Mouse (Mus musculus) right cerebral cortex, adult 2 months (tissue): ENCODE measurements around the gene Klhl29.
A peak's percentile ranks its signal among the peaks of the same experiment; 100 is the strongest.

Source experiments
- DNase-seq, 2 experiments: peaks; one replicate each; pipeline ENCODE4 v3.0.0; 2021 to 2022; ENCODE audit warnings: low spot score in 2 of 2

Klhl29 gene

GRCm38 (mm10) chr12:5254246-5254982 lies 121.1 kb downstream of the Klhl29 start:
- DNase-seq = no peak

- DNase-seq = no peak
These were observed 122.0 kb downstream of the Klhl29 start for GRCm38 (mm10) chr12:5253289-5254005.

GRCm38 (mm10) chr12:5252569-5252968 lies 122.9 kb downstream of the Klhl29 start:
- no peak for DNase-seq

- no peak for DNase-seq
These were observed 125.4 kb downstream of the Klhl29 start for GRCm38 (mm10) chr12:5250042-5250441.

- no peak for DNase-seq
These were observed 126.4 kb downstream of the Klhl29 start for GRCm38 (mm10) chr12:5249068-5249467.

- DNase-seq = no peak
These were observed 128.0 kb downstream of the Klhl29 start for GRCm38 (mm10) chr12:5247505-5247904.

- DNase-seq = peak; percentile 64 to 68
These were observed 128.7 kb downstream of the Klhl29 start for GRCm38 (mm10) chr12:5246721-5247341.

- DNase-seq = no peak
These were observed 129.3 kb downstream of the Klhl29 start for GRCm38 (mm10) chr12:5246193-5246621.

- no peak for DNase-seq
These were observed 130.3 kb downstream of the Klhl29 start for GRCm38 (mm10) chr12:5245207-5245597.

GRCm38 (mm10) chr12:5244431-5245206 lies 130.9 kb downstream of the Klhl29 start:
- DNase-seq = no peak

GRCm38 (mm10) chr12:5243867-5244266 lies 131.6 kb downstream of the Klhl29 start:
- DNase-seq = no peak

GRCm38 (mm10) chr12:5243449-5243848 lies 132.0 kb downstream of the Klhl29 start:
- no peak for DNase-seq

GRCm38 (mm10) chr12:5242551-5243330 lies 132.7 kb downstream of the Klhl29 start:
- DNase-seq = no peak

- DNase-seq = no peak
These were observed 135.8 kb downstream of the Klhl29 start for GRCm38 (mm10) chr12:5239451-5240245.

GRCm38 (mm10) chr12:5237078-5237477 lies 138.4 kb downstream of the Klhl29 start:
- DNase-seq = no peak

- no peak for DNase-seq
These were observed 139.9 kb downstream of the Klhl29 start for GRCm38 (mm10) chr12:5235596-5235995.

- no peak for DNase-seq
These were observed 145.0 kb downstream of the Klhl29 start for GRCm38 (mm10) chr12:5230504-5230903.

- DNase-seq = no peak
These were observed 148.5 kb downstream of the Klhl29 start for GRCm38 (mm10) chr12:5226676-5227654.

GRCm38 (mm10) chr12:5223595-5223994 lies 151.9 kb downstream of the Klhl29 start:
- no peak for DNase-seq
